9 mouse cellular contexts compared by ENCODE assay signal in the genomic region with DNA sequence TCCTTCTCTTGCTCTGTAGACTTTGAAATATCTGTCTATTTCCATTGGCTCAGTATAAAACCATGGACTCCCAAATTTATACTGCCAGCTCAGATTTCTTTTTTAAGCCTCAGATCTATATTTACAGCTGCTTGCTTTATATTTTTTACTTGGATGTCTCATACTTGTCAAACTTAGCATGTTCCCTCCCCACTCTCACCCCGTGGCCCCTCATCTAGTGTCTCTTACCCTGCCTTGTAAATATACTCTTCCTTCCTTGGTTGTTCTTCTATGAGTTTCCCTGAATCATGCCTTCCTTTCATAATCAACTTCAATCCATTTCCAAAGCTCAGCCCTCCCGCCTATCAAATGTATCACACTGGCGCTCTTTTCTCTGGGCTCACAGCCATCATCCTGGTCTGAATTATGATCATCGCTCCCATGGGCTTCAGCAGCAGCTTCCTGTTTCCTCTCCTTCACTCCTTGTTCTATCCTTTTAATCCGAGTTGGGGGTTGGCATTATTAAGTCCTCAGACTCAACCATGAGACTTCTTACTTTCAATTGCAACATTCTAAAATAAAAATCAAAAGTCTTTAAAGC.
DNase-seq lines count a peak whose midpoint lies in the region; ATAC-seq lines count a peak whose summit lies in the region.
"Had no signal": no experiment of that assay in that cellular context is flagged by ENCODE, and none has a peak within 500 bp of the region (broad histone marks: within the 10 kb centered on the region; RNA-seq: fewer than 3 reads in every experiment).

No protein-coding gene starts in this region.

- DNase-seq in kidney, adult 8-10 months: peak; percentile 9 to 19
- peak; percentile 49 for DNase-seq in fibroblast of lung, adult 2 months (ENCODE audit: low read depth)
- peak; percentile 17 for DNase-seq in heart, postnatal 25 days (ENCODE audit: low spot score)
- peak; percentile 35 for DNase-seq in lung, postnatal 14 days
- DNase-seq in ovary, postnatal 10 days (ENCODE audit: low spot score): no peak
- DNase-seq: cerebellum, adult 8-10 months had no signal

- no peak overlapping the region for H3K4me2 ChIP-seq in kidney, embryonic 16.5 days (replicated peaks; ENCODE audit: low read depth, low read length)
- H3K4me2 ChIP-seq in liver, embryonic 12.5 days: no peak overlapping the region
- H3K4me2 ChIP-seq: embryonic facial prominence, embryonic 13.5 days had no signal

- ATAC-seq in kidney, embryonic 16.5 days (ENCODE audit: low FRiP score, low TSS enrichment): no peak
- ATAC-seq in liver, embryonic 12.5 days: no peak

- intact Hi-C loops in heart, postnatal 25 days (cut with DNase I): no loop called here

- no peak overlapping the region for H3K4me3 ChIP-seq in kidney, embryonic 16.5 days (ENCODE audit: low read length)
- no peak overlapping the region for H3K4me3 ChIP-seq in liver, embryonic 12.5 days
- H3K4me3 ChIP-seq: embryonic facial prominence, embryonic 13.5 days had no signal

- no peak overlapping the region for H3K27ac ChIP-seq in kidney, embryonic 16.5 days (ENCODE audit: low read length)
- no peak overlapping the region for H3K27ac ChIP-seq in liver, embryonic 12.5 days
- H3K27ac ChIP-seq: embryonic facial prominence, embryonic 13.5 days had no signal

- 60% methylated on average over 5 of the region's 5 CpGs for WGBS in kidney, embryonic 16.5 days
- WGBS in liver, embryonic 12.5 days (ENCODE audit: insufficient replicate concordance): 64% methylated on average over 5 of the region's 5 CpGs

- H3K36me3 ChIP-seq in kidney, embryonic 16.5 days (ENCODE audit: insufficient read depth, low read length): no peaks in the 10 kb centered on the region
- no peaks in the 10 kb centered on the region for H3K36me3 ChIP-seq in liver, embryonic 12.5 days
- H3K36me3 ChIP-seq: embryonic facial prominence, embryonic 13.5 days had no signal

- H3K4me1 ChIP-seq in kidney, embryonic 16.5 days (ENCODE audit: insufficient read depth, low read length): no peaks in the 10 kb centered on the region
- no peaks in the 10 kb centered on the region for H3K4me1 ChIP-seq in liver, embryonic 12.5 days

- H3K9ac ChIP-seq in kidney, embryonic 16.5 days (replicated peaks; ENCODE audit: low read length): no peak overlapping the region
- H3K9ac ChIP-seq in liver, embryonic 12.5 days: no peak overlapping the region
- H3K9ac ChIP-seq: embryonic facial prominence, embryonic 13.5 days had no signal

- H3K9me3 ChIP-seq in kidney, embryonic 16.5 days (ENCODE audit: low read length): peaks cover 2% of the 10 kb centered on the region; the same call in 1 of the 2 replicates
- no peaks in the 10 kb centered on the region for H3K9me3 ChIP-seq in liver, embryonic 12.5 days (replicated peaks)
- H3K9me3 ChIP-seq: embryonic facial prominence, embryonic 13.5 days had no signal

- no peaks in the 10 kb centered on the region for H3K27me3 ChIP-seq in kidney, embryonic 16.5 days (ENCODE audit: insufficient read depth, low read length)
- H3K27me3 ChIP-seq in liver, embryonic 12.5 days (replicated peaks): no peaks in the 10 kb centered on the region
- H3K27me3 ChIP-seq: embryonic facial prominence, embryonic 13.5 days had no signal
